Mouse (Mus musculus) brain, embryonic 14.5 days (tissue): Measurements from ENCODE around the gene Prss50. TPM values are rescaled to one million over a fixed set of nuclear protein-coding genes. Genes with fewer than 3 reads are reported as not detected.

ENCODE experiments used
- DNase-seq: peaks from one replicate; pipeline ENCODE4 v3.0.0-alpha.2; 2011; ENCODE audit warnings: low read depth
- CTCF ChIP-seq: fragments of 200-500 bp; IDR thresholded peaks from 2 replicates; pipeline ENCODE4 v1.5.1; 2012; ENCODE audit warnings: inconsistent platforms, mild to moderate bottlenecking, moderate library complexity, borderline replicate concordance; ENCODE audit not compliant: insufficient read depth, insufficient read length; ENCODE audit errors: extremely low read depth
- POLR2A ChIP-seq: fragments of 200-500 bp; IDR thresholded peaks from 2 replicates; pipeline ENCODE4 v1.6.1; 2012; ENCODE audit warnings: mild to moderate bottlenecking, inconsistent platforms, borderline replicate concordance; ENCODE audit not compliant: poor library complexity, insufficient read depth, insufficient read length, severe bottlenecking; ENCODE audit errors: extremely low read depth
- polyA plus RNA-seq: library from polyadenylated mRNA; depleted of rRNA; stranded (reverse); fragments of >200 nt; gene quantifications from 2 replicates; pipeline ENCODE4 v1.2.3, GENCODE M21; 2012

Gene Prss50
- polyA plus RNA-seq, 1 experiment = 0.08 TPM

DNA sequence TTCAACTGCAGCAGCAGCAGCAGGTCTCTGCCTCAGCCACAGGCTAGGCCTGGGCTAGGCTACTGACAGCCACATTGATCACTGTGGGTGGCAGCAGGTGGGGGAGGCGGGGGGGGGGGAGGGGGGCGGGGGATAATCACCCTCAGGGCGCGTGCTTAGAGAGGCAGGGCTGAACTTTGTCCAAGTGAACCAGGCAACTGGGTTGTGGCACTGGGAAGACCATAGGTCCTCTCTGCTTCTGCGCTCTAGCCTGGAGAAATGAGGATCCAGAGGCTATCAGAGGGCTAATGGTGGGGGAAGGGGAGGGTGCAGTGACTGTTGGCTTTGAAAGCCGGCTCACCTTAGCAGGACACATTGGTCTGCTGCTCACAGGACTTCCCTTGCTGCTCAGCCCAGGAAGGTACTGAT lies 17.5 kb downstream of the Prss50 start:
- DNase-seq = no peak
- no peak for TF ChIP-seq POLR2A

DNA sequence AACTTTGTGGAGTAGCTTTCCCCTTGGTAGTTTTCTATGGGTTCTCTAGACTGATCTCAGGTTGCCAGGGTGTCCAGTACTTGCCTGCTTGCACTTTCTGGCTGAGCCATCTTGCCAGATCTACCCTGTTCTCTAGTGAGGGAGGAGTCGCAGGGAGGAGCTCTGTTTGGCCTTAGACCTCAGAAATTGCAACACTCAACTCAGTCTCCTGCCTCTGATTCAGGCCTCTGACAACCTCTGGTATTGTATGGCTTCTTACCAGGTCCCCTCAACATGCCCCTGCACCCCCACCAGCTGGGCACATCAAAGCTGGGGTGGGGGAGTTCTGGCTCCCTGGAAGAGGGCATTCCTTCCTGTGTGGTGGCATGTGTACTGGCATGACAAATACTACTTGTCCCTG lies 19.6 kb downstream of the Prss50 start:
- TF ChIP-seq POLR2A (no peak), CTCF (no peak)
- no peak for DNase-seq

DNA sequence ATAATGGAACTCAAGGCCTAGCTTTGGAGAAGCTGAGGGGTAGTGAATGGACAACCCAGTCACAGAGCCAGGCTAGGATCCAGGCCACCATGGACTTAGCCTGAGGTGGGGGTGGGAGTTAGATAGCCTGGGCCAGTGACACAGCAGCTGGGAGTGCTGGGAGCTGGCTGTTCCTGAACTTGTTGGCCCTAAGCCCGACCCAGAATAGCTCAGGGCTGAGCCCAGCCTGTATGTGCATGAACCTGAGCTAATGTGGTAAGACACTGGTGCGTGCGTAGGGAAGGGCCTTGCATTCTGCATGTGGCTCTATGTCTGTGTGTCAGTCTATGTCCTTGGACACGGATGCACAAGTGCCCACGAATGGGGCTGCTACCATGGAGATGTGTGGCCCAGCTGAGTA lies 20.1 kb downstream of the Prss50 start:
- TF ChIP-seq CTCF = no peak
- TF ChIP-seq POLR2A = no peak
- no peak for DNase-seq

DNA sequence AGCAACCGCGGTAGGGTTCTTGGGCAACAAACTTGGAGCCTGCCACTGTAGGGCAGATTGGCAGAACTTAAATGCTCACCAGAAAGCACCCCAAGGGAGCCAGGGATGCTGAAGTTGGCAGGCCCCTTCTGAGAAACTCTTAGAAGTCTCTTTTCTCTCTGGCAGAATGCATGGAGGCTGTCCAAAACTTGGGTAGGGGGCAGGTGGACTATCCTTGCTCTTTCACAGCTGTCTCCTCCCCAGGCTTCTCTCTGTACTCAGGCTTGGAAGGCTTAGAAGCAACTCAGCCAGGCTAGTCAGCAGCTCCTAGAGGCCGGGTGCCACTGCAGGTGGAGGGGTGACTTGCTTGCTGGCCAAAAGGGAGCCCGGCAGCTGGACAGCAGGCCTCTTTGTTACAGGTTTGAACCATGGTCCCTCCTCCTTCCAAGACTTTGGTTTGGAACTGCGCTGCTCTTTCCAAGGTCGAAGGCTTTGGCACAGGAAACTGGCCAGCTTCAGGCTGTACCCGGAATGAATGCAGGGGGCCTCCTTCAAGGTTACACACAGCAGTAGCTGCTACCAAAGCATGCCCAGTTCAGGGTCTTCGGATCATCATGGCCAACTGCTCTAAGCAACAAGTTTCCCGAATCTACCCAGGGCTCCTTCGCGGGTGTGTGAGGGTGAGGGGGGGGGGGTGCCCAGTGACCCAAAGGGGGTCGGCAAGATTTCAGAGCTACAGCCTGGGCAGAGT lies 21.6 kb downstream of the Prss50 start, which contains the start of gene Als2cl:
Gene Als2cl, plus strand, starts transcription at position 680 of the 730 bp plus-strand sequence.
- no peak for DNase-seq
- TF ChIP-seq CTCF = no peak
- TF ChIP-seq POLR2A = no peak

DNA sequence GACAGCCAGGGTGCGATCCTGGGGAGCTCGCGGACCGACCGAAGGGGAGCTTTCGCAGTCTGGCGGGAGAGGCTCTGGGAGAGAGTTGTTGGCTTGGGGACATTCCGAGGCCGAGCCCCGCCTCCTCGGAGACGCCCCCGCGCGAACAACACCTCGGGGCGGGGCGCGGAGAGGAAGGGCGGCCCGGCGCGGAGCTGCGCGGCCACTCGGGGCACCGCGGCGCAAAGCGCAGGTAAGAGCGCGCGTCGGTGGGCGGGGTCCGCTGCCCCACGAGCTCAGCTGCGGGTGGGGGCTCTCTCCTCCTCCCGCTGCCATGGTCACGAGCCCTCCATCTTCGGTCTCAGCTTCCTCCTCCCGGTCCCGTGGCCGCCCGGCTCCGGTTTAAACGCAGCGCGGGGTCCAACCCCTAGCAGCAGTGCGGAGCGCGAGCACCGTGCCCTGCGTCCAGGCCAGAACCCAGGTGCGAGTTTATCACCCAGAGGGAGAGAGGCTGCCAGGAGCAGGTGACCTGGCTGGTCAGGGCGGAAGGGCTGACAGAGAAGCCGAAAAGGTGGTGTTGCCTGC lies 22.3 kb downstream of the Prss50 start, which contains the start of gene Tmie:
Gene Tmie, minus strand, starts transcription at position 116 of the 564 bp plus-strand sequence.
- peak; percentile 15 for DNase-seq
- TF ChIP-seq CTCF = no peak
- TF ChIP-seq POLR2A = no peak

DNA sequence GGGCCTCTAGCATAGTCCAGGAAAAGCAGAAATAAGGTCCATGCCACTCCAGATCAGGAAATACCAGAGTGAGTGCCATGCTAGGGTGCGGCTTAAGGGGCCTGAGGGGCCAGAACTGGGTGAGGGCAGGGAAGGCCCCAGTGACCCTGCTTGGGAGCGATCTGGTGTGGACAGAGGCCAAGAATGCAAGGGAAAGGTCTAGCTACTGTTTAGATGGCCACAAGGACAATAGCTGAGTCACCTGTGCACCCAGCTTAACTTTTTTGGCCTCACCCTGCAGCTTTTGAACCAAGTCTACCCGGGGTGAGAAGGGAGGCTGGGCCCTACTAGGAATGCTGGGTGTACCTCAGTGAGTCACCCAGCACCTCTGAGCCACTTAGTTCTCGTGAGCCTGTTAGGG lies 23.0 kb downstream of the Prss50 start:
- TF ChIP-seq CTCF (no peak), POLR2A (no peak)
- no peak for DNase-seq

DNA sequence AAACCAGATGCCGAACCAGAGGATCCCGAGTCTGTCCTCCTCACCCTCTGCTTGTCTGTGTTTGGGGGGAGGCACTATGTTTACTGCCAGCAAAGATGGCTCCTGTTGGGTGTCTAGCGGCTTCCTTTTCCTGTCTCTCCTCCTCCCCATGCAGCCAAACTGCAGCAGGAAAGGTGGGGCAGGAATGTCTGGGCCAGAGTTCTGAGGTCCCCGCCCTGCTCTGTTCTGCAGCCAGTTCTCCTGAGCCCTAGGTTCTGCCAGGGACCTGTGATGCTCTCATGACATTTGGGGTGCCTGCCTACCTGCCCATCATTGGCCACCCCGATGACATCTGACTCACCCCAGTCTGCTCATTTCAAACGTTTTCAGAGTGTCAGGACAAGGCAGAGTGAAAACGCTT lies 24.2 kb downstream of the Prss50 start:
- DNase-seq = no peak
- no peak for TF ChIP-seq POLR2A
- TF ChIP-seq CTCF = no peak

DNA sequence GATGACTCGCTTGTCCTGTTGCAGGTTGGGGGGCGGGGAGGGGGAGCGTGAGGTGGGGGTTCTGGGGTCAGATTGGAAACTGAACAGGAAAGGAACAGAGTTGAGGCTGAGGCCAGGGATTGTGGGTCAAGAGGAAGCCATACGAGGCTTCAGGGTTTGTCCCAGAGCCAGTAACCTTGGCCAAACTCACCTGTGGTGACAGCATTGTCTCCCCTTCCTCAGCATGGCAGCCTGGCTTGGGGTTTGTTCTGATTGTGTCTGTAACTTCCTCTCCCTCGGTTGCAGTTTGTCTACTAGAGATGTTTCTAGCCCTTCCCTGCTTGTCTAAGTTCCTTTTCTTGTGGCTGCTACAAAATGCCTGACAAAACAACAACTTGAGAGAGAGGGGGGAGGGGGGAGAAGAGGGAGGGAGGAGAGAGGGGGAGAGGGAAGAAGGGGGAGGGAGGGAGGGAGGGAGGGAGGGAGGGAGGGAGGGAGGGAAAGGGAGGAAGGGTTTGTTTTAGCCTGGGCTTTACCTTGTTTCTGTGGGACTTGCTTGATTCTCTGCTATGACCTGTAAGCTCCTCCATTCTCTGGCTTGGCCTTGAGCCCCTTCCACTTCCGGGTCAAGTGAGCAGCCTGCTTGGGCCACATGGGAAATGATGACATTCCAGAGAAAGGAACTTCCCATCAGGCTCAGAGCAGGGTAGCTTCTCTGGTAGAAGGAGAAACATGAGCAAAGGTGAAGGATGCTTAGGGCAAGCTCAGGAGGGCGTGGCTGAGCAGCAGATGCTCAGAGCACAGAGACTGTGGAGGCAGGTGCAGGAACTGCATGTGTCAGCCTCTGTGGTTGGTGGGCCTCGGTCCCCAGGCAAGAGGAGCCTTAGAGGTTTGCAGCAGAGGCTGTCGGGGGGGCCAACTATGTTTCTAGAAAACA lies 29.9 kb downstream of the Prss50 start:
- no peak for DNase-seq
- no peak for TF ChIP-seq POLR2A
- TF ChIP-seq CTCF = no peak

DNA sequence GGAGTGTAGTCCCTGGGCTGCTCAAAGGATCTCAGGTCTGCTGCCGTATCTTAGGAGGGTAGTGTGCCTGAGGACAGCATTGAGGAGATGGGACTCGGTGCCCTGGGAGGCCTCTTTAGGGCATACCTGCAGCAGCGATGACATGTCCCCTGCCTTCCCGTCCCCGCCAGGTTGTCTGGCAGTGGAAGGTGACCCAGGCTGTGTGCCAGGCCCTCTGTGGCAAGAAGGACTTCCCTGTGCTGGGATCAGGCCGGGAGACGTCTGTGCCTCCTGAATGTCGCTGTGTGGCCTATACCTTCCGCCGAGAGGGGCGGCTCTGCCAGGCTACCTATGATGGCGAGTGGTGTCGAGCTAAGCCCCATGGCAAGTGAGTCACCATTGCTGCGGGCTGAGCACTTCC lies 31.2 kb downstream of the Prss50 start:
- no peak for TF ChIP-seq POLR2A
- TF ChIP-seq CTCF = no peak
- no peak for DNase-seq

DNA sequence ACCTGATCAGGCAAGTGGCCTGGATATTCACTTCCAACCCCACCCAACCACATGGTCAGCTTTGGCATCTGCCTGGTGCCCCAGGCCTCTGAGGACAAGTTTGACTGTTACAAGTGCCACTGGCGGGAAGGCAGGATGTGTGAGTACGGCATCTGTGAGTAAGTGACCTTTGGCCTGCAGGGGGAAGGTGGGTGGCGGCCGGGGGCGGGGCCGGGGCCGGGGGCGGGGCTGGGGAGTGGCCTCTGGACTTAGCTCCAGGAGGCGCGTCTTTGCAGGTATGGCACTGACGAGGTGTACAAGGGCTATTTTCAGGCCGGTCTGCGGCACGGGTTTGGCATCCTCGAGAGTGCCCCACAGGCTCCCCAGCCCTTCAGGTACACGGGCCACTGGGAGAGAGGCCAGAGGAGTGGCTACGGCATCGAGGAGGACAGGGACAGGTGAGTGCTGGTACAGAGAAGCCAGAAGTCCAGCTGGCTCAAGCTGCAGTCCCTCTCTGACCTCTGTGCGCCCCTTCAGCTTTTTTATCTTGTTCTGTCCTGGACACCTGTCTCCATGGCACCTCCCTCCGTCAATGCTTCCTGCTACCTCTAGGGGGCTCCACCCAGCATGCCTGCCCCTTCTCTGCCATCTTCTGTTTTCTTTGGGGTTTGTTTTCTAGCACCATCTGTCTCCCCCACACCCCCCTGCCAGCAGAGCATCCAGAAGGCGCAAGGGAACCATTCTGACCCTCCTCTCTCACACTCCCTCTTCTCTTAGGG lies 32.4 kb downstream of the Prss50 start:
- no peak for TF ChIP-seq POLR2A
- peak; percentile 47; the same call in 1 of the 2 replicates for TF ChIP-seq CTCF
- DNase-seq = no peak
